7 mouse cellular contexts compared by ENCODE assay signal in the genomic region with DNA sequence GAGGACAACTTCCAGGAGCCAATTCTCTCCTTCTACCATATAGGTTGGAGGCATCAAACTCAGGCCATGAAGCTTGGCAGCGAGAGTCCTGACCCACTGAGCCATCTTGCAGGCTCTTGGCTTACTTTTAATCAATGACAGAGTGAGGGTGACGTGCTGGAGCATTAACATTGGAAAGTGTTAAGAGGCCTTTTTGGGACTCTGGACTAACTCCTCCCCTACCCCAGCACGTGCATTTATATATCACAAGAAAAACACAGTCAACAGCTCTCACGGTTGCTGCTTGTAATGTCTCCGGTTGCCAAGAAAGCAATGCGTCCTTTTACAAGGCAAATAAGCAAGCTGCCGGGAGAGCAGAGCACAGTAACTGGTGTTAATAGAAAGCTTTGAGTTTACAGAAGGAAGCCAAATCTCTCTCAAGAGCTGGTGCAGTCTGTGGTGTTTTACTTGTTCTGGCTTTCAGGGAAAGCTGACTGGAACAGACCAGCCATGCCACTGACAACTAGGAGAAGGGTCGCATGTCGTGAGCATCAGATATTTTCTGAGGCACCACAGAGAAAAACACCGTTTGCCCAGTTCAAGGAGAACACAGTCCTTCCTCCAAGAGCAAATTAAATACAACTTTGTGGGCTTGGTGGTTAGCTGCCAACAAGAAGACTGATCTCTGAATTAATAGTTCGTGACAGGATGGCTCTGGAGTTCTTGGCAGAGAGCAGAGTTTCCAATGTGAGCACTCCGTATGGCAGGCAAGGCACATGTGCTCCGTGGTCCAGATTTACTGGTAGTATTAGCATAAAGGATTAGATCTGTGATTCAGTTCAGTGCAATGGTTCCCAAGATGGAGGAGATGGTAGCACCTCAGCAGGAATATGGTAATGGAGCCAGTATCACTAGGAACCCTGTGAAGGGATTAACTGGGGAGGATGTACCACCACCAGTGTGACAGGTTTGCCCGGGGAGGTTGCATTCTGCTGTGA. TPM values are rescaled to one million over a fixed set of nuclear protein-coding genes. Genes with fewer than 3 reads are reported as not detected.
DNase-seq lines count a peak whose midpoint lies in the region; ATAC-seq and TF ChIP-seq lines count a peak whose summit lies in the region.

No protein-coding gene starts in this region.

- H3K4me1 ChIP-seq in lung, embryonic 14.5 days (ENCODE audit: insufficient read depth): peaks cover 15% of the 10 kb centered on the region; the same call in 1 of the 2 replicates
- H3K4me1 ChIP-seq in kidney, embryonic 16.5 days (ENCODE audit: insufficient read depth, low read length): peaks cover 11% of the 10 kb centered on the region; the same call in 1 of the 2 replicates
- H3K4me1 ChIP-seq in neural tube, embryonic 14.5 days (ENCODE audit: control insufficient read depth, insufficient read depth, low read length): no peaks in the 10 kb centered on the region; the same call in 1 of the 2 replicates

- 0 out of 2 replicates have a peak overlapping the region, but pooled peaks have one; percentile 22 for H3K4me2 ChIP-seq in lung, embryonic 14.5 days
- 0 out of 2 replicates have a peak overlapping the region, but pooled peaks have one; percentile 2 for H3K4me2 ChIP-seq in kidney, embryonic 16.5 days (replicated peaks; ENCODE audit: low read depth, low read length)
- H3K4me2 ChIP-seq in neural tube, embryonic 14.5 days (ENCODE audit: low read depth, low read length): no peak overlapping the region

- intact Hi-C loops in gastrocnemius, postnatal 14 days (cut with DNase I; ENCODE audit: low total_unique reads): no loop called here

- peak; percentile 68 for ATAC-seq in lung, embryonic 14.5 days (ENCODE audit: insufficient read depth)
- no peak for ATAC-seq in kidney, embryonic 16.5 days (ENCODE audit: low FRiP score, low TSS enrichment)
- ATAC-seq in neural tube, embryonic 14.5 days (ENCODE audit: low read depth): peak; percentile 71; the same call in 1 of the 2 replicates
- no peak for ATAC-seq in erythroblast, adult 5-6 weeks (replicated peaks; ENCODE audit: low FRiP score, poor library complexity, severe bottlenecking)

- H3K27ac ChIP-seq in lung, embryonic 14.5 days (ENCODE audit: low read depth): peak overlapping the region; percentile 38; the same call in 1 of the 2 replicates
- no peak overlapping the region for H3K27ac ChIP-seq in kidney, embryonic 16.5 days (ENCODE audit: low read length)
- H3K27ac ChIP-seq in neural tube, embryonic 14.5 days (ENCODE audit: low read depth, low read length): no peak overlapping the region

- H3K4me3 ChIP-seq in lung, embryonic 14.5 days (ENCODE audit: low read depth, low read length): no peak overlapping the region
- no peak overlapping the region for H3K4me3 ChIP-seq in kidney, embryonic 16.5 days (ENCODE audit: low read length)
- H3K4me3 ChIP-seq in neural tube, embryonic 14.5 days (ENCODE audit: low read depth, low read length): no peak overlapping the region

- peak; percentile 70 for DNase-seq in lung, embryonic 14.5 days
- no peak for DNase-seq in lung, postnatal 14 days
- DNase-seq in cerebellum, postnatal 14 days: peak; percentile 74 to 85
- DNase-seq in gastrocnemius, postnatal 14 days: no peak

- H3K36me3 ChIP-seq in lung, embryonic 14.5 days (ENCODE audit: insufficient read depth): no peaks in the 10 kb centered on the region
- H3K36me3 ChIP-seq in kidney, embryonic 16.5 days (ENCODE audit: insufficient read depth, low read length): no peaks in the 10 kb centered on the region
- no peaks in the 10 kb centered on the region for H3K36me3 ChIP-seq in neural tube, embryonic 14.5 days (ENCODE audit: control insufficient read depth, insufficient read depth, low read length)

- no peak for TF ChIP-seq CTCF in lung, embryonic 14.5 days (IDR thresholded peaks at IDR 0.05; ENCODE audit: low read depth)

- WGBS in lung, embryonic 14.5 days: 13% methylated on average over 14 of the region's 14 CpGs
- WGBS in kidney, embryonic 16.5 days: 25% methylated on average over 14 of the region's 14 CpGs
- 30% methylated on average over 14 of the region's 14 CpGs for WGBS in neural tube, embryonic 14.5 days

- no peaks in the 10 kb centered on the region for H3K9me3 ChIP-seq in lung, embryonic 14.5 days (ENCODE audit: low read depth, low read length)
- H3K9me3 ChIP-seq in kidney, embryonic 16.5 days (ENCODE audit: low read length): no peaks in the 10 kb centered on the region
- H3K9me3 ChIP-seq in neural tube, embryonic 14.5 days (ENCODE audit: control insufficient read depth, low read length): no peaks in the 10 kb centered on the region

- H3K27me3 ChIP-seq in lung, embryonic 14.5 days (ENCODE audit: insufficient read depth, low read length): no peaks in the 10 kb centered on the region
- no peaks in the 10 kb centered on the region for H3K27me3 ChIP-seq in kidney, embryonic 16.5 days (ENCODE audit: insufficient read depth, low read length)
- no peaks in the 10 kb centered on the region for H3K27me3 ChIP-seq in neural tube, embryonic 14.5 days (ENCODE audit: control insufficient read depth, insufficient read depth, low read length)

- H3K9ac ChIP-seq in lung, embryonic 14.5 days: no peak overlapping the region
- H3K9ac ChIP-seq in kidney, embryonic 16.5 days (replicated peaks; ENCODE audit: low read length): no peak overlapping the region; the same call in 1 of the 2 replicates
- H3K9ac ChIP-seq in neural tube, embryonic 14.5 days (replicated peaks; ENCODE audit: low read depth, low read length): no peak overlapping the region

RNA-seq across cellular contexts. Expression of a gene that starts 36.5 kb away (rescaled TPM):
- polyA plus RNA-seq in lung, embryonic 14.5 days (2014; fragmentation: Nextera tagmentation; extraction: Ambion mirVana): 16.0 and 16.5 TPM in 2 replicates
- 8.6 and 9.4 TPM in 2 replicates for polyA plus RNA-seq in kidney, embryonic 16.5 days (2015; fragmentation: Nextera tagmentation; extraction: Ambion mirVana)
- 7.5 and 13.3 TPM in 2 replicates for polyA plus RNA-seq in neural tube, embryonic 14.5 days (2014; fragmentation: Nextera tagmentation; extraction: Ambion mirVana)
- total RNA-seq in erythroblast, adult 5-6 weeks (2015; ENCODE audit: low replicate concordance): 1.7 and 2.5 TPM in 2 replicates
- total RNA-seq in erythroblast, adult 5-6 weeks (2017; ENCODE audit: low replicate concordance): 1.4 and 2.1 TPM in 2 replicates
- 10 to 100 TPM; 12.9 to 16.3 TPM for total RNA-seq in gastrocnemius, postnatal 14 days (2021)

Comparison
In these comparisons a context has a peak if more than half of its experiments do, and no peak if none do; other contexts are left out.
1. DNase-seq: peak in lung, embryonic 14.5 days (single experiment) and cerebellum, postnatal 14 days (2 of 2); none in lung, postnatal 14 days (single experiment) and gastrocnemius, postnatal 14 days (single experiment).
2. ATAC-seq: peak in lung, embryonic 14.5 days (single experiment) and neural tube, embryonic 14.5 days (single experiment); none in kidney, embryonic 16.5 days (single experiment) and erythroblast, adult 5-6 weeks (single experiment).